Mouse (Mus musculus) hindbrain, postnatal 0 days (tissue): ENCODE data around the gene Mrpl58. TPM values are rescaled to one million over a fixed set of nuclear protein-coding genes. Genes with fewer than 3 reads are reported as not detected.

Experiments used
- ATAC-seq: fragments of 200-750 bp; cut with Nextera tagmentation; 2 replicates; pipeline ENCODE4 v1.8.0; 2017; ENCODE audit warnings: mild to moderate bottlenecking, moderate TSS enrichment, moderate library complexity
- DNase-seq: peaks from one replicate; pipeline ENCODE4 v3.0.0-alpha.2; 2015; ENCODE audit warnings: low spot score
- H3K27ac ChIP-seq: fragments of 300-500 bp; sonication (generic); 2 replicates; pipeline ENCODE4 v1.5.1; 2014; ENCODE audit warnings: mild to moderate bottlenecking
- H3K27me3 ChIP-seq: fragments of 300-500 bp; sonication (generic); 2 replicates; pipeline ENCODE4 v1.6.1; 2014; ENCODE audit warnings: low read length, mixed read lengths; ENCODE audit not compliant: insufficient read depth
- H3K36me3 ChIP-seq: fragments of 300-500 bp; sonication (generic); 2 replicates; pipeline ENCODE4 v1.6.1; 2014; ENCODE audit warnings: low read length, mixed read lengths; ENCODE audit not compliant: insufficient read depth
- H3K4me1 ChIP-seq: fragments of 300-500 bp; sonication (generic); 2 replicates; pipeline ENCODE4 v1.6.1; 2014; ENCODE audit warnings: antibody characterized with exemption, low read length, mixed read lengths; ENCODE audit not compliant: insufficient read depth
- H3K4me2 ChIP-seq: fragments of 300-500 bp; sonication (generic); 2 replicates; pipeline ENCODE4 v1.6.1; 2014; ENCODE audit warnings: low read depth, mild to moderate bottlenecking, low read length, moderate library complexity, mixed read lengths
- H3K4me3 ChIP-seq: fragments of 300-500 bp; sonication (generic); 2 replicates; pipeline ENCODE4 v1.5.1; 2014; ENCODE audit warnings: low read length
- H3K9ac ChIP-seq: fragments of 300-500 bp; sonication (generic); replicated peaks from 2 replicates; pipeline ENCODE4 v1.6.1; 2014; ENCODE audit warnings: mild to moderate bottlenecking, low read length, moderate library complexity, mixed read lengths
- H3K9me3 ChIP-seq: fragments of 300-500 bp; sonication (generic); 2 replicates; pipeline ENCODE4 v1.6.1; 2016; ENCODE audit warnings: low read length, mixed read lengths
- CTCF ChIP-seq: IDR thresholded peaks from 2 replicates; pipeline ENCODE4 v1.5.1; 2016; ENCODE audit warnings: antibody characterized with exemption, control low read depth, low read depth
- WGBS: fragments of 180-500 bp; shearing (Covaris S2); extraction: QIAGEN DNeasy Blood & Tissue Kit; methylation state at CpG from one replicate; pipeline ENCODE4 v1.1.7; 2014; 5-methylcytosine and 5-hydroxymethylcytosine counted together
- polyA plus RNA-seq: library from polyadenylated mRNA; unstranded; fragments of >200 nt; fragmentation: Nextera tagmentation; extraction: Ambion mirVana; gene quantifications from 2 replicates; pipeline ENCODE4 v1.2.1, GENCODE M21; 2015
- total RNA-seq: library from RNA; depleted of rRNA; stranded (reverse); fragments of >200 nt; gene quantifications from 2 replicates; pipeline ENCODE4 v1.2.3, GENCODE M21; 2014

Gene Mrpl58
- total and polyA plus RNA-seq, 2 experiments from 2014 or later, result 138 to 205 TPM

DNA sequence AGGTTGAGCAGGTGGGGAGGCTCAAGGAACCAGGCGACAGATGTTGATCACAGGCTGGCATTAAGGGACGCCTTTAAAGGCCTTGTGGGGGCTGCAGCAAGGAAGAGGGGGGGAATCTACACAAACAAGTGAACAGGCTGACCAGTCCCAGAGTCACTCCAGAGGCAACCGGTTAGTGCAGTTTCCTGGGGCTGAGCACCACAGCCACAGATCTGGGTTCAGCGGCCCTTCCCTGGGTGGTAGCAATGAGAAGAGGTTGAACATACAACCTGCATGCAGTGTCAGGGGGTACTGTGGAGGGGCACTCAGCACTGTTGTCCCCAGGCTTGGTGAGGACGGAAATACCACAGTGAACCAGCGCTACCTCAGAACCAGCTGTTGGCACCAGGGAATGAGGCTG, 29.8 kb downstream of the Mrpl58 start:
- WGBS, result 85% methylated on average over 6 of the region's 6 CpGs
- TF ChIP-seq CTCF, result no peak
- H3K4me3 ChIP-seq, result no peak overlapping the region
- peaks cover 36% of the 10 kb centered on the region for H3K36me3 ChIP-seq
- no peak overlapping the region for H3K4me2 ChIP-seq
- H3K9ac ChIP-seq, result no peak overlapping the region
- H3K27me3 ChIP-seq, result no peaks in the 10 kb centered on the region
- ATAC-seq (no peak), DNase-seq (no peak)
- no peaks in the 10 kb centered on the region for H3K9me3 ChIP-seq
- H3K4me1 ChIP-seq, result peaks cover 10% of the 10 kb centered on the region
- no peak overlapping the region for H3K27ac ChIP-seq

DNA sequence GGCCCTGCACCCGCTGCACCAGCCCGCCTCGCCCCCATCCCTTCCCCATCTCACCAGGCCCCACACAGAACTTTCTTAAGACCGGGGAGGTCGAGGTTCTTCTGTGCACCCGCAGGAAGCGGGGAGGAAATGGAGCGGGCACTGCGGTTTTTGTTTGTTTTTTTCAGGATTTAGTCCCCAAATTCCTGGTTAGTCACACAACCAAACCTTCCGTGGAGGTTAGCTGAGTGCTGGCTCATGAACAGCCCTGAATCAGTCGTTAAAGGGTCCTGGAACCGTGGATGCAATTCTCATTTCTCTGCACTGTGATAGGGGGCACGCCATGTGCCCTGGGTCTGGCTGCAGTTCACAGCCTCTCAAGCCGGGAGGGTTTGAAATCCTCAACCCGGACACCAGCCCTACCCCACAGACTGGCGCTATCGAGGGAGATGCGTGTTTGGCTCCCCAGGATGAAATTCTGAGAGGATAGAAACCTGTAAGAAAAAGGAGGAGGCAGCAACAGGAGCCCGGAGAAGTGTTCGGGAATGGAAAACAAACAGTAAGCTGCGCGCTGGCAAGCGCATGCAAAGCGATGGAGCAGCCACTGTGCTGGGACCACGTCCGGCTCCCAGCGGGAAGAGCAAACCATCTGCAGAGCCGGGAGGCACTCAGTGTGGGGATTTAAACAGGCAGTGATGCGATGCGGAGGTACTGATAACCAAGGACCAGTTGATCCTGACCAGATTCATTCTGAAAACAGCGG, 32.2 kb downstream of the Mrpl58 start:
- H3K4me2 ChIP-seq, result peak overlapping the region; percentile 65
- WGBS, result 5% methylated on average over 31 of the region's 31 CpGs
- H3K36me3 ChIP-seq, result peaks cover 19% of the 10 kb centered on the region; the same call in 1 of the 2 replicates

DNA sequence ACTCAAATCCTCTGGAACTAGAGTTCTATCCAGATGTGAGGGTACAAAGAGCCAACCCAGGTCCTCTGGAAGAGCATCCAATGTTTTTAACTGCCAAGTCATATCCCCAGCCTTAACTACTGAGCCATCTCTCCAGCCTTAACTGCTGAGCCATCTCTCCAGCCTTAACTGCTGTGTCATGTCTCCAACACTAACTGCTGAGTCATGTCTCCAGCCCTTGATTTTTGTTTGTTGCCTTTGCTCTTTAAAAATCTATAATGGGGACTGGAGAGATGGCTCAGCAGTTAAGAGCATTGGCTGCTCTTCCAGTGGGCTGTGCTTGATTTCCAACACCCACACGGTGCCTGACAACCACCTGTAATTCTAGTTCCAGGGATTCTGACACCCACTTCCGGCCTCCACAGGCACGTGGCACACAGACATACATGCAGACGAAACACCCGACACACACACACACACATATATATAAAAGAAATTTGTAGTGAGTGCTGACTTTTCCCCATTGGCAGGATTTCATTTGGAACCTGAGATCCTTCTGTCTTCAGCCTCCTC, 34.1 kb downstream of the Mrpl58 start:
- ATAC-seq, result no peak
- no peak overlapping the region for H3K4me2 ChIP-seq
- 82% methylated on average over 5 of the region's 5 CpGs for WGBS

More for the DNA sequence above, 32.2 kb downstream of the Mrpl58 start:
- H3K4me3 ChIP-seq, result peak overlapping the region; percentile 26
- H3K27me3 ChIP-seq, result no peaks in the 10 kb centered on the region
- peak overlapping the region; percentile 19; the same call in 1 of the 2 replicates for H3K9ac ChIP-seq
- H3K9me3 ChIP-seq, result no peaks in the 10 kb centered on the region
- peak; percentile 42; the same call in 1 of the 2 replicates for ATAC-seq
- DNase-seq, result peak; percentile 59
- H3K4me1 ChIP-seq, result peaks cover 10% of the 10 kb centered on the region
- H3K27ac ChIP-seq, result no peak overlapping the region
- no peak for TF ChIP-seq CTCF

DNA sequence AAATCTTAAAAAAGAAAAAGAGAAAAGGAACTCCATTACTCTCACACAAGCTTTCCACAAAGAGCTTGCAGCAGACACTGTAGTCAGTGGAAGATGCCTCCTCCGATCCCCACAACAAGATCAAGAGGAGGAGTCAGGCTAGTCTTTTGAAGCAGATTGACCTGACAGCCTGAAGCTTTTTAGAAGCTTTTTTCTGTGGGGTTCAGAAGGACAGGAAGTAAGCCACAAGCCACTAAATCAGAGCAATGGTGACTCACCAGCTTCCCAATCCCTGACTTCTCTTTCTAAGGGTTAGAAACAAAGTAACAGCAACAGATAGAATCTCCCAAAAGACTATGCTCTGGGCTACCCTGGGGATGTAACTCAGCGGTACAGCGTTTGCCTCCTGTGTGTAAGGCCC, 35.8 kb downstream of the Mrpl58 start:
- no peaks in the 10 kb centered on the region for H3K9me3 ChIP-seq
- ATAC-seq (no peak), DNase-seq (no peak)
- no peaks in the 10 kb centered on the region for H3K27me3 ChIP-seq
- no peak overlapping the region for H3K4me2 ChIP-seq
- no peak for TF ChIP-seq CTCF
- H3K27ac ChIP-seq, result no peak overlapping the region
- peaks cover 10% of the 10 kb centered on the region for H3K4me1 ChIP-seq
- WGBS, result 90% methylated on average over 3 of the region's 3 CpGs
- H3K36me3 ChIP-seq, result no peaks in the 10 kb centered on the region
- H3K9ac ChIP-seq, result no peak overlapping the region
- no peak overlapping the region for H3K4me3 ChIP-seq

More for the DNA sequence above, 34.1 kb downstream of the Mrpl58 start:
- H3K4me1 ChIP-seq, result peaks cover 10% of the 10 kb centered on the region
- no peak for TF ChIP-seq CTCF
- H3K9ac ChIP-seq, result no peak overlapping the region
- no peak for DNase-seq
- H3K36me3 ChIP-seq, result no peaks in the 10 kb centered on the region
- no peaks in the 10 kb centered on the region for H3K27me3 ChIP-seq
- H3K27ac ChIP-seq, result no peak overlapping the region
- no peaks in the 10 kb centered on the region for H3K9me3 ChIP-seq
- no peak overlapping the region for H3K4me3 ChIP-seq

DNA sequence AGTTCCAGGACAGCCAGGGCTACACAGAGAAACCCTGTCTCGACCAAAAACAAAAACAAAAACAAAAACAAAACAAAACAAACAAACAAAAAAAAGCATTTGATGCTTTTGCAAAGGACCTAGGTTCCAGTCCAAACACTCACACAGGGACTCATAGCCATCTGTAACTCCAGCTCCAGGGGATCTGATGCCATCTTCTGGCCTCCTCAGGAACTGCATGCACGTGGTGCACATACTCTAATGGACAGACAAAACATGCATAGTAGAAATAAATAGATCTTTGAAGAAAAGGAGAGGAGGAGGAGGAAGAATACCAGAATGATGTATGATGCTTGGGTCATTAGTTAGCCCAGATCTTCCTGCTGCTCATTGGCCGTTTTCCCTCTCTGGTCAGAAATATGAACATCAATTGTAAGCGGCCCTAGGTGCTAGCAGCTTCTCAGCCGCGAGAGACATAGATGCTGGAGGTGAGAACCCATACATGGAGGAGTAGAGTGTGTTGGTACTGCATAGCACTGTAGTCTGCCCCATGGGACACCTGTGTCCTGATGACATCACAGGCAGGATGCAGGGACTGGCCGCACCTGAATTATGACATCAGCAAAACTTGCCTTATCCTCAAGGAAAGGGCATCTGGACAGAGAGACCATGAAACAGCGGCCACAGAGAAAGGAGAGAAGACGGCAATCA, 36.5 kb downstream of the Mrpl58 start, which contains the start of gene Trim80:
Gene Trim80, plus strand, starts transcription at position 640 of the 690 bp plus-strand sequence.
- Histone ChIP-seq H3K4me1 (peaks cover 10% of the 10 kb centered on the region), H3K9me3 (no peaks in the 10 kb centered on the region), H3K27me3 (no peaks in the 10 kb centered on the region), H3K27ac (no peak within 1 kb of the TSS), H3K36me3 (no peaks in the 10 kb centered on the region), H3K4me3 (no peak within 1 kb of the TSS), H3K4me2 (no peak within 1 kb of the TSS), H3K9ac (no peak within 1 kb of the TSS)
- ATAC-seq (no peak), DNase-seq (no peak)
- peak; percentile 40 for TF ChIP-seq CTCF
- WGBS, result 96% methylated on average over 9 of the region's 9 CpGs

DNA sequence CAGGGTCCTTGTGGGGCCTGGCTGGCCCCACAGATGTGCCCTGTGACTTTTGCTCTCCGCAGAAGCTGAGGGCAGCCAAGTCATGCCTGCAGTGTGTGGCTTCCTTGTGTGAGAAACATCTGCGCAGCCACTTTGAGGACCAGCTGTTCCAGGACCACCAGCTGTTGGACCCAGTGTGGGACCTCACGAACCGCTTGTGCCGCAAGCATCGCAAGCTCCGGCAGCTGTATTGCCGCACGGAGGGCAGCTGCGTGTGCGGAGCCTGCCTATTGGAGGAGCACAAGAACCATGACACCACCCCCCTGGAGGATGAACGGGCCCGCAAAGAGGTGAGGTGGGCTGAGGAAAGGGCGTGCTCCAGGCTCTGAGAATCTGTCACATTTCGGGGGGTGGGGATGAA, 37.9 kb downstream of the Mrpl58 start:
- H3K27ac ChIP-seq, result no peak overlapping the region
- no peaks in the 10 kb centered on the region for H3K27me3 ChIP-seq
- 0 out of 2 replicates have a peak, but pooled peaks cover under 1% of the 10 kb centered on the region for H3K4me1 ChIP-seq
- no peaks in the 10 kb centered on the region for H3K36me3 ChIP-seq
- ATAC-seq, result no peak; the same call in 1 of the 2 replicates
- whole genome bisulfite sequencing, result 43% methylated on average over 15 of the region's 15 CpGs
- TF ChIP-seq CTCF, result no peak
- no peak overlapping the region for H3K9ac ChIP-seq
- H3K4me3 ChIP-seq, result no peak overlapping the region
- DNase-seq, result peak; percentile 13
- H3K4me2 ChIP-seq, result no peak overlapping the region
- no peaks in the 10 kb centered on the region for H3K9me3 ChIP-seq
